Mouse (Mus musculus): Measurements from ENCODE around the gene Tlcd1. TPM values are rescaled to one million over a fixed set of nuclear protein-coding genes. Genes with fewer than 3 reads are reported as not detected.
"Not testable (repeated sequence)": the region's sequence is repeated elsewhere in the genome, so short reads cannot be mapped to it uniquely, and the experiment has no call there.

Tlcd1 gene
- polyA plus RNA-seq, 1 experiment from 2014 or later: 16.1 TPM

- Histone ChIP-seq H3K4me3 (ENCODE audit: low read depth, low read length) (peak within 1 kb of the TSS; percentile 78), H3K27me3 (ENCODE audit: control insufficient read depth, insufficient read depth, low read length) (no peaks in the 10 kb centered on the region), H3K4me2 (peak within 1 kb of the TSS; percentile 81), H3K9ac (ENCODE audit: low read depth, low read length) (peak within 1 kb of the TSS; percentile 85), H3K9me3 (replicated peaks; ENCODE audit: control insufficient read depth, low read length) (no peaks in the 10 kb centered on the region), H3K36me3 (ENCODE audit: control insufficient read depth, insufficient read depth, low read length) (peaks cover 22% of the 10 kb centered on the region), H3K27ac (ENCODE audit: low read depth, low read length) (peak within 1 kb of the TSS; percentile 79), H3K4me1 (ENCODE audit: control insufficient read depth, insufficient read depth, low read length) (peaks cover 33% of the 10 kb centered on the region)
- peak; percentile 79 for ATAC-seq (replicated peaks; ENCODE audit: insufficient number of reproducible peaks, low FRiP score, low TSS enrichment)
- WGBS (ENCODE audit: insufficient replicate concordance): under 1% methylated on average over 38 of the region's 38 CpGs
These were observed 6.7 kb downstream of the Tlcd1 start, which contains the start of gene Rpl23a for GRCm38 (mm10) chr11:78182961-78183844. Gene Rpl23a, minus strand, starts transcription at chr11:78183584.

- Histone ChIP-seq H3K4me3 (ENCODE audit: low read depth, low read length) (peak overlapping the region; percentile 78), H3K4me2 (peak overlapping the region; percentile 81), H3K9me3 (replicated peaks; ENCODE audit: control insufficient read depth, low read length) (no peaks in the 10 kb centered on the region), H3K9ac (ENCODE audit: low read depth, low read length) (no peak overlapping the region), H3K27ac (ENCODE audit: low read depth, low read length) (peak overlapping the region; percentile 15; the same call in 1 of the 2 replicates), H3K4me1 (ENCODE audit: control insufficient read depth, insufficient read depth, low read length) (peaks cover 32% of the 10 kb centered on the region), H3K27me3 (ENCODE audit: control insufficient read depth, insufficient read depth, low read length) (no peaks in the 10 kb centered on the region; the same call in 1 of the 2 replicates), H3K36me3 (ENCODE audit: control insufficient read depth, insufficient read depth, low read length) (peaks cover 22% of the 10 kb centered on the region)
- no peak for ATAC-seq (replicated peaks; ENCODE audit: insufficient number of reproducible peaks, low FRiP score, low TSS enrichment)
- WGBS (ENCODE audit: insufficient replicate concordance): 55% methylated on average over 10 of the region's 10 CpGs
These were observed 7.5 kb downstream of the Tlcd1 start for GRCm38 (mm10) chr11:78183884-78184514.

GRCm38 (mm10) chr11:78184702-78185101 lies 8.2 kb downstream of the Tlcd1 start:
- not testable (repeated sequence) for H3K27ac ChIP-seq (ENCODE audit: low read depth, low read length); H3K4me3 ChIP-seq (ENCODE audit: low read depth, low read length); ATAC-seq (replicated peaks; ENCODE audit: insufficient number of reproducible peaks, low FRiP score, low TSS enrichment); H3K9ac ChIP-seq (ENCODE audit: low read depth, low read length); H3K9me3 ChIP-seq (replicated peaks; ENCODE audit: control insufficient read depth, low read length); H3K4me2 ChIP-seq; H3K27me3 ChIP-seq (ENCODE audit: control insufficient read depth, insufficient read depth, low read length)
- Histone ChIP-seq H3K4me1 (ENCODE audit: control insufficient read depth, insufficient read depth, low read length) (peaks cover 26% of the 10 kb centered on the region), H3K36me3 (ENCODE audit: control insufficient read depth, insufficient read depth, low read length) (peaks cover 18% of the 10 kb centered on the region)
- WGBS (ENCODE audit: insufficient replicate concordance): 92% methylated on average over 6 of the region's 6 CpGs

GRCm38 (mm10) chr11:78188331-78189233 lies 12.1 kb downstream of the Tlcd1 start, which contains the start of gene Rab34:
Gene Rab34, plus strand, starts transcription at chr11:78188430.
- under 1% methylated on average over 77 of the region's 80 CpGs for WGBS (ENCODE audit: insufficient replicate concordance)
- H3K4me1 ChIP-seq (ENCODE audit: control insufficient read depth, insufficient read depth, low read length): peaks cover 9% of the 10 kb centered on the region
- H3K9me3 ChIP-seq (replicated peaks; ENCODE audit: control insufficient read depth, low read length): no peaks in the 10 kb centered on the region
- peak within 1 kb of the TSS; percentile 84 for H3K9ac ChIP-seq (ENCODE audit: low read depth, low read length)
- peak within 1 kb of the TSS; percentile 78 for H3K4me3 ChIP-seq (ENCODE audit: low read depth, low read length)
- peak within 1 kb of the TSS; percentile 94 for H3K27ac ChIP-seq (ENCODE audit: low read depth, low read length)
- H3K27me3 ChIP-seq (ENCODE audit: control insufficient read depth, insufficient read depth, low read length): no peaks in the 10 kb centered on the region; the same call in 1 of the 2 replicates
- ATAC-seq (replicated peaks; ENCODE audit: insufficient number of reproducible peaks, low FRiP score, low TSS enrichment): peak; percentile 80
- peaks cover 20% of the 10 kb centered on the region for H3K36me3 ChIP-seq (ENCODE audit: control insufficient read depth, insufficient read depth, low read length)
- H3K4me2 ChIP-seq: peak within 1 kb of the TSS; percentile 79

GRCm38 (mm10) chr11:78189234-78190040 lies 12.9 kb downstream of the Tlcd1 start:
- peaks cover 20% of the 10 kb centered on the region for H3K36me3 ChIP-seq (ENCODE audit: control insufficient read depth, insufficient read depth, low read length)
- WGBS (ENCODE audit: insufficient replicate concordance): 2% methylated on average over 41 of the region's 42 CpGs
- H3K27ac ChIP-seq (ENCODE audit: low read depth, low read length): peak overlapping the region; percentile 94
- H3K9ac ChIP-seq (ENCODE audit: low read depth, low read length): peak overlapping the region; percentile 84
- peaks cover 5% of the 10 kb centered on the region for H3K4me1 ChIP-seq (ENCODE audit: control insufficient read depth, insufficient read depth, low read length)
- H3K4me3 ChIP-seq (ENCODE audit: low read depth, low read length): peak overlapping the region; percentile 78
- ATAC-seq (replicated peaks; ENCODE audit: insufficient number of reproducible peaks, low FRiP score, low TSS enrichment): peak; percentile 76
- H3K9me3 ChIP-seq (replicated peaks; ENCODE audit: control insufficient read depth, low read length): no peaks in the 10 kb centered on the region
- peak overlapping the region; percentile 79 for H3K4me2 ChIP-seq
- H3K27me3 ChIP-seq (ENCODE audit: control insufficient read depth, insufficient read depth, low read length): no peaks in the 10 kb centered on the region; the same call in 1 of the 2 replicates

GRCm38 (mm10) chr11:78190041-78190440 lies 13.5 kb downstream of the Tlcd1 start:
- Histone ChIP-seq H3K27ac (ENCODE audit: low read depth, low read length) (no peak overlapping the region), H3K4me1 (ENCODE audit: control insufficient read depth, insufficient read depth, low read length) (peaks cover 7% of the 10 kb centered on the region), H3K27me3 (ENCODE audit: control insufficient read depth, insufficient read depth, low read length) (no peaks in the 10 kb centered on the region; the same call in 1 of the 2 replicates), H3K9me3 (replicated peaks; ENCODE audit: control insufficient read depth, low read length) (no peaks in the 10 kb centered on the region), H3K4me3 (ENCODE audit: low read depth, low read length) (peak overlapping the region; percentile 78; the same call in 1 of the 2 replicates), H3K9ac (ENCODE audit: low read depth, low read length) (no peak overlapping the region), H3K36me3 (ENCODE audit: control insufficient read depth, insufficient read depth, low read length) (peaks cover 20% of the 10 kb centered on the region), H3K4me2 (peak overlapping the region; percentile 79)
- no peak for ATAC-seq (replicated peaks; ENCODE audit: insufficient number of reproducible peaks, low FRiP score, low TSS enrichment)
- WGBS (ENCODE audit: insufficient replicate concordance): 64% methylated on average over 6 of the region's 6 CpGs

GRCm38 (mm10) chr11:78193113-78193512 lies 16.6 kb downstream of the Tlcd1 start, which contains the start of gene Proca1:
Gene Proca1, plus strand, starts transcription at chr11:78193392.
- ATAC-seq (replicated peaks; ENCODE audit: insufficient number of reproducible peaks, low FRiP score, low TSS enrichment): no peak
- H3K4me1 ChIP-seq (ENCODE audit: control insufficient read depth, insufficient read depth, low read length): peaks cover 8% of the 10 kb centered on the region
- no peaks in the 10 kb centered on the region; the same call in 1 of the 2 replicates for H3K27me3 ChIP-seq (ENCODE audit: control insufficient read depth, insufficient read depth, low read length)
- no peaks in the 10 kb centered on the region for H3K9me3 ChIP-seq (replicated peaks; ENCODE audit: control insufficient read depth, low read length)
- peak within 1 kb of the TSS; percentile 77 for H3K4me2 ChIP-seq
- H3K9ac ChIP-seq (ENCODE audit: low read depth, low read length): no peak within 1 kb of the TSS
- peaks cover 20% of the 10 kb centered on the region for H3K36me3 ChIP-seq (ENCODE audit: control insufficient read depth, insufficient read depth, low read length)
- H3K27ac ChIP-seq (ENCODE audit: low read depth, low read length): 0 out of 2 replicates have a peak within 1 kb of the TSS, but pooled peaks have one; percentile 6
- WGBS (ENCODE audit: insufficient replicate concordance): 67% methylated on average over 1 of the region's 1 CpGs
- H3K4me3 ChIP-seq (ENCODE audit: low read depth, low read length): peak within 1 kb of the TSS; percentile 54

Measured in heart, embryonic 11.5 days (tissue).